Mouse (Mus musculus) cerebral cortex, adult 2 months (tissue): ENCODE results near the gene Apbb2.

Source experiments
- WGBS: fragments of 180-500 bp; shearing (Covaris S2); methylation state at CpG from one replicate; pipeline ENCODE4 v1.1.7; 2018; 5-methylcytosine and 5-hydroxymethylcytosine counted together

The Apbb2 gene

DNA sequence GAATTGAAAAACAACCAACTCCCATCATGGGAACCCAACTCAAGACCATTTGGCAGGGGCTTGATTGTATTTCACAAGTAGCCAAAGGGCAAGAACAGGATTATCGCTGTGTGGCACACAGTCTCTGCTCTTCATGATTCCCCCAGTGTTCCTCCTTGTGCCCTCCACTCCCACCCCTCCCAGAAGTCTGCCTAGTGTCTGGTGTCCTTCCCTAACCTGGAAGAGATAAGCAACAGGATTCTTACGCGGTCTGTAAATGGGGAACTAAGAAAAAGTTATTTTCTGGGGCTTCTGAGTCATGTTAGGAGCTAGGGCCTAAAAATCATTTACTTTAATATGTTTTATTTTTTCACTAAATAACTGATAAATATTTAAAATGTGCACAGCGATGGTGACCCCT is 323.6 kb downstream of the Apbb2 start:
- WGBS = 92% methylated on average over 4 of the region's 4 CpGs

DNA sequence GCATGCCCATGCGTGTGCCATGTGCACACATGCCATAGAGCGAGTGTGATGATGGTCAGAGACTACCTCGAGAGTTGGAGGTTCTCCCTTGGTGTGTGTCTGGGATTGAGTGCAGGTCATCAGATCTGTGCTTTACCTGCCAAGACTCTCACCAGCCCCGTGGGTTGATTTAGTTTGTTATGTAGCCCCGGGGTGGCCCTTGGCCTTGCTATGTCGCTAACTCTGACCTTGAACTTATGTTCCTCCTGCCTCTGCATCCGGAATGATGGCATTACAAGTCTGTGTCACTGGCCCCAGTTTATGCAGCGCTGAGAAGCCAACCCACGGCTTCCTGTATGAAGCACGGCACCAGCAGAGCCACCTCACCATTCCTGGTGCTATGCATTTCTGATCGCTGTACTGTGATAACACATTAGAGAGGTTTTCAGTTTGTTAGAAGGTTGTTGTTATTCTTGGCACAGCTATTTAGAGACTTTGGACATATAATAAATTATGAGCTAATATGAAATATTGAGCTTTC is 324.4 kb downstream of the Apbb2 start:
- 85% methylated on average over 11 of the region's 11 CpGs for WGBS

DNA sequence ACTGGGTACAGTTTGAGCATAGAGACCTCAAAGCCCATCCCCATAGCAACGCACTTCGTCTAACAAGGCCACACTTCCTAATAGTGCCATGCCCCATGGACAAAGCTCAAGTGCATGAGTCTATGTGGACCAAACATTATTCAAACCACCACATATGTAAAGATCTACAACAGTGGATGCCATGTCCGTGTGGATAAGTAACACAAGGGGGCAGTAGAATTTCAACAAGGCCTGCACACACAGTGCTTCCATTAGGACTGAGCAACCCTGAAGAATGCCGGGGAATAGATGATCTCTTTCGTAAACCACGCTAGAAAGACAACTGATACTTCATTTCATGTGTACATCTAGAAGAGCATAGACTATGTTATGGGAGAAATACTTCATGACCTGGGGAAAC is 337.8 kb downstream of the Apbb2 start:
- WGBS = 78% methylated on average over 6 of the region's 6 CpGs

DNA sequence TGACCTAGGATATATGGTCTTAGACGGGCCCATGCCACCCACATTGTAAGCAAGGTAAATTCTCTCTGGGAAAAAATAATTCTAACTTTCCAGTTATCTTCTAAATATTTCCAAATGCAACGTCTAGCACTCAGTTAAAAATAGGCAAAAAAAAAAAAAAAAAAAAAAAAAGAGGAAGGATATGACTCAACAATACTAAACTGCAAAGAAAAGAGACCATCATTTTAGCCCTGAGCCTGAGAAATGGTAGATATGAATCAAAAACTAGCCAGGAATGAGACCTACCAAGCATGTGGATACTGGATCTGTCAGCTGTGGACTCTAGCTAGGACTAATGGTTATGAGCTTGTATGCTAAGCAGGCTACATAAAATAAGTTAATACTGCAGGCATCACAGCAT is 338.9 kb downstream of the Apbb2 start:
- 64% methylated on average over 2 of the region's 2 CpGs for WGBS

DNA sequence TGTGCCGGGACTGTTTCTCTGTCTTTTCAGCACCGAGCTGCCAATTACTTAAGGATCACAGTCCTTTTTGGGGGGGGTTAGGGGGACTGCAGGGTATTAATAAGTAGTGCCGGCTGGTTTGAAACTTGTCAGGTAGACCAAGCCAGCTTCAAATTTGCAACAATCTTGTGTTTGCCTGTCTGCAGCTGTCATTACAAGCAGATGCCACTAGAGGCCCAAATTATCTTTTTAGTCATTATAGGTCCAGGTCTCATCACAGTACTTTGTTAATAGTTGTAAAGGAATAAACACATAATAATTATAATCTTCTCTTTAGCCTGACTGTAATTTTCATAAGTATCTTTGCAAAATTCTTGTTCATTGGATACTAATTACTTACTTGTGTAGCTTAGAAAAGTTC is 344.2 kb downstream of the Apbb2 start:
- WGBS = 57% methylated on average over 3 of the region's 3 CpGs

DNA sequence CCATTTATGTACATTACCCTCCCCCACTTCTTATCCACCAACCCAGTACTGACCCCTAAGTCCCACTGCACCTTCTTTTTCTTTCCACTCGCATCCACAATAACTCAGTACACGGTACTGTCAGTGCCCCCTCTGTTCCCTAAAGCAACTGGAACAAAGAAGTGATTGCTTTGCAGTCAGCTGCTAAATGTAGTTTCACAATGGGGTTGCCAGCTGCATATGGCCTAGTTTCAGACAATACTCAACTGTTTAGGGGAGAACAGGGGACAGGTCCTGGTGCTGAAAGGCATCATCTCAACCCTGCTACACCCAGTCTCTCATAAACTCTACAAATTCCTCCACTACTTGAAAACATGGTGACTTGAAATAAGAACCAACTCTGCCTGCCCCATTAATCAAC is 347.4 kb downstream of the Apbb2 start:
- WGBS = 69% methylated on average over 2 of the region's 2 CpGs

DNA sequence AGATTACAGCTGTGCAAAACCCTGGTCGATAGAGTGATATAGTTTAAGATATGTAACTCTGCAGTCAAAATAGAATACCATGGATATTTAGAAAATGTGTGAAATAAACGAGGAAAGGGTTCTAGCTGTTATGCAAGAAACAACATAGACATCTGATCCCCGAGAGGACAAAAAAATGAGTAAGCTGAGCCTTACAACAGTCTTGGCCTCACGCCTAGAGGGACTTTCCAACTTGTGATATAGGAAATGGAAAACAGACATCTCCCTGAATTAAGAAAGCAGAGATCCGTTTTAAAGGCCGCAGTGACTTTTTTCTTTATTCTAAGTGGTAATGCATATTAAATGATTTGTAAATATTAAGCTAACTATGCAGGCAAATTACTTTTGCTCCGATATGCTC is 349.0 kb downstream of the Apbb2 start:
- WGBS = 62% methylated on average over 7 of the region's 7 CpGs

DNA sequence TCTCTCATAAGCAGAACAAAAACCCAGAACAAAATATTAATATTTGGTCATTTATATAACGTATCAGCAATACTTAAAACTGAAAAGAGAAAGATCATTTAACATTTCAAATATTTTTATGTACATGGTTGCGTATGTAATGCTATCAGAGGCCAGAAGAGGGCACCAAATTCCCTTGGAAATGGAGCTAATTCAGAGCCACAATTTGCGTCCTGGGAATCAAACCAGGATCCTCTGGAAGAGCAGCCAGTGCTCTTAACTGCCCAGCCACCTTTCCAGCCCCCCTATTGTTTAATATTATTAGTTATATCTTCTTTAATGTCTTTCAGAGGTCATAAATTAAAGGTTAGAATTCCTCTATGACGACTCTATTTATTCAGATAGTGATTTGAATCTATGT is 355.2 kb downstream of the Apbb2 start:
- 60% methylated on average over 4 of the region's 4 CpGs for WGBS

DNA sequence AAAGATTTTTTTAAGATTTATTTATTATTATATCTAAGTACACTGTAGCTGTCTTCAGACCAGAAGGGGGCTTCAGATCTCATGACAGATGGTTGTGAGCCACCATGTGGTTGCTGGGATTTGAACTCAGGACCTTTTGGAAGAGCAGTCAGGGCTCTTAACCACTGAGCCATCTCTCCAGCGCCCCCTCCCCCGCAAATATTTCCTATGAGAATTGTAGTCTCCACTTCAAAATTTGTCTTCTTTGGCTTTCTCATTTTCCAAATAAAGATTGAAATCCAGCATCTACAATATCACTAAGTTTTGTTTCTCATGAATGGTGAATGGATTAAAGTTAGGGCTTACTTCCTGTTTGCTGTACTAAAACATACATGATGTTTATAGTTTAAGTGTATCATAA is 356.1 kb downstream of the Apbb2 start:
- 85% methylated on average over 2 of the region's 2 CpGs for WGBS

DNA sequence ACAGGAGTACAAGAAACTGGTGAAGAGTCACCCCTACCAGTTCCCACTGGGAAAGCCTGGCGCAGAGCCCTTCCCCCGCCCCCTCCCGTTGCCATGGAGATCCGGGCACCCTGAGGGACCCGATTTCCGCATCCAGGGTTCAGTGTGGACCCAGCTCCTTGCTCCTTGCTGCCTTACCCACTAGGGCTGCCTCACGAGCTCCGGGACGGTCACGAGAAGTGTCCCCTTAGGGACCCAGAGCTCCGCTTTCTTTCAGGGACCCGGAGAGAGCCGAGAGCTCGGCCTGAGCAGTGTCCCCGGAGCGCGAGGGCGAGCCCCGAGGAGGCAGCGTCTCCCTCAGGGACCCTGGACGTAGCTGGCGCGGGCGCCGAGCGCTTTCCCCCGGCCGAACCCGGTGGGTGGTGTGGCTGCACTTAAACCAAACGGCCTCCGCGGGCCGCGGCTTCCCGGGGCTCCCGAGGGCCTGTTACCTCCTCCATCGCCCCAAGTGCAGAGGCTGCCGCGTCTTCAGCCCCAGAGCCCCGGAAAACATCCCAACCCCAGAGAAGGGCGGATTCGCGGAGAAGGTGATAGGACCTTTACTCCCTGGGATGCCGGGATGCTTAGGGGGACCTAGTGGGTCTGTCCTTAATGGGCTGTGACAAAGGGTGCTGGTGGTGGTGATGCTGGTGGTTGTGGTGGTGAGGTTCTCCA is 358.7 kb downstream of the Apbb2 start, which contains the start of gene Nsun7:
TSS of gene Nsun7 (plus strand) at position 142 of the 693 bp plus-strand sequence.
- WGBS = 2% methylated on average over 44 of the region's 44 CpGs

DNA sequence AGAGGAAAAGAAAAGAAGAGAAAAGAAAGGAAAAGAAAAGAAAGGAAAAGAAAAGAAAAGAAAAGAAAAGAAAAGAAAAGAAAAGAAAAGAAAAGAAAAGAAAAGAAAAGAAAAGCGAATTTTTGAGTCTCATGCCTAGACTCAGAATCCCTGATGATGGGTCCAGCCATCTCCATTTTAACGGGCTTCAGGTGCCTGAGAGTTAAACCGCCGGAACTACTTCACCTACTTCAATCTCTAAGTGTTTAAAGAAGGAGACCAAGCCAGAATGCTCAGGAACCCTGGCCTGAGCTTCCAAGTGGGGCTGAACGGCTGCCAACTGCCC is 359.2 kb downstream of the Apbb2 start:
- WGBS = 6% methylated on average over 5 of the region's 5 CpGs

DNA sequence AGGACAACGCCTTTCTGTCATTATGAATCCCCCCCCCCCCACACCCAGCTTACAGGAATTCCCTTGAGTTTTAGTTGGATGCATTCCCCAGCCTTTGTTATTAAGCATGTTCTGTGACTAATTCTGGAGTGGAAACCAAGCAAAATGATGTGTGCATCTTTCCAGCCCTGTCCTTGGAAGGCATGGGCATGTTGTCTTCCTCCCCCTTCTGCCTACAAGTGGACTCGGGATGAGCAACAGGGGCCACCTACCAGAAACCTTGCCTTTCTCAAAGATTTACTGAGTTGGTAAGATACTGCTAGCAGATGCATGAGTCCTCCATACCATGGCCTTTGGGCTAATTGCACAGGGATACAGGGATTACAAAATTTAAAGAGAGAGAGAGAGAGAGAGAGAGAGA is 359.6 kb downstream of the Apbb2 start:
- WGBS = 57% methylated on average over 2 of the region's 2 CpGs

DNA sequence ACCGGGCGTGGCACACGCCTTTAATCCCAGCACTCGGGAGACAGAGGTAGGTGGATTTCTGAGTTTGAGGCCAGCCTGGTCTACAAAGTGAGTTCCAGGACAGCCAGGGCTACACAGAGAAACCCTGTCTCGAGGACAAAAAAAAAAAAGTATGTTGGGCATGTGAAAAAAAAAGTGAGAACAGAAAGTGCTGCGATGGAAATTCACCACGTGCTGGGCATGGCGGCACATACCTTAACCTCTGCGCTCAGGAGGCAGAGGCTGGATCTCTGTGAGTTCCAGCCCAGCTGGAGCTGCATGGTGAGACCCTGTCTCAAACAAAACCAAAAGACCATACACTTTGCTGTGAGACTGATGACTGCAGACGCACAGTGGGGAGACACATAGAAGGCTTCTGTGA is 363.5 kb downstream of the Apbb2 start:
- 93% methylated on average over 10 of the region's 10 CpGs for WGBS

DNA sequence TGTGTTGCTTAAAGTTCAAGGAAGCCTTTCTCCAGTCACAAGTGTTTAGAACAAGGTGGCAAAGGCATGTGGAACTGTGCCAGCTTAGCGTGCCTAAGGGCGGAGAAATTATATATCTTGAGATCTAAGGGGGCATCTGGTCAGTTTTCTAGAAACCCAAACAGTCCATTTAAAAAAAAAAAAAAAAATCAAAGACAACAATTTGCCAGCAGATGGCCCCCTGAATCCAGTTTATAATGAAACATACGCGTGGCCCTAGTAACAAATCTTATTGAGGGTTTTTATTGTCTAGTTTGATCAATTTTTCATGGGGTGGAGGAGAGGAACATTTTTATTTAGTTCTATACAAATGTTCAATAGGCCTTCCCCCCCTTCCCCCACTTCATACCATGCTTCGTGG is 365.4 kb downstream of the Apbb2 start:
- 41% methylated on average over 5 of the region's 5 CpGs for WGBS
